Mouse (Mus musculus): ENCODE data around the gene Aif1.

DNA sequence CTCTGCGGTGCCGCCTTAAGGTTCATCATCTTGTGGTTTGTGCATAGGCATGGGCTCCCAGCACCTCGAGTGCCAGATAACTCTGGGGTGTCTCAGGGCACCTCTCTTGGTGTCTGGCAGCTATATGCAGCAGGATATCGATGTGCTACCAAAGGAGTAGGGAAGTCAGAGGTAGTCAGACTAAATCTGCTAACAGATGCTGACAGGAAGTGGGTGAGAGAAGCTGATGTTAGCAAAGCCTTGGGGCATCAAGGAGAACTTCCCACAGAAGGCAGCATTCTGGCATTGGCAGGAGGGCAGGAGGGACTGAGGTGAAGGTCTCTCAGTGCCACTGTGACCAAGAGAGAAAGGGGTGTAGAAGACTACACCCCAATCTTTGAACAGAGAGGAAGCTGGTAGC lies 14.2 kb upstream of the Aif1 start:
- TF ChIP-seq POLR2AphosphoS2 (IDR thresholded peaks at IDR 0.05; ENCODE audit: low read length) = no peak
- TF ChIP-seq CTCF (IDR thresholded peaks at IDR 0.05 in 2 of 3, conservative IDR thresholded peaks at IDR 0.05 in 1 of 3; ENCODE audit: control insufficient read depth in 1 of 3, insufficient read depth in 1 of 3, low read depth in 2 of 3, low read length in 3 of 3, poor library complexity in 1 of 3, severe bottlenecking in 1 of 3) = no peak
- no peak for TF ChIP-seq ZNF384 (IDR thresholded peaks at IDR 0.05; ENCODE audit: low read depth, low read length)
